Mouse (Mus musculus): ENCODE measurements around the gene Pias4.

DNA sequence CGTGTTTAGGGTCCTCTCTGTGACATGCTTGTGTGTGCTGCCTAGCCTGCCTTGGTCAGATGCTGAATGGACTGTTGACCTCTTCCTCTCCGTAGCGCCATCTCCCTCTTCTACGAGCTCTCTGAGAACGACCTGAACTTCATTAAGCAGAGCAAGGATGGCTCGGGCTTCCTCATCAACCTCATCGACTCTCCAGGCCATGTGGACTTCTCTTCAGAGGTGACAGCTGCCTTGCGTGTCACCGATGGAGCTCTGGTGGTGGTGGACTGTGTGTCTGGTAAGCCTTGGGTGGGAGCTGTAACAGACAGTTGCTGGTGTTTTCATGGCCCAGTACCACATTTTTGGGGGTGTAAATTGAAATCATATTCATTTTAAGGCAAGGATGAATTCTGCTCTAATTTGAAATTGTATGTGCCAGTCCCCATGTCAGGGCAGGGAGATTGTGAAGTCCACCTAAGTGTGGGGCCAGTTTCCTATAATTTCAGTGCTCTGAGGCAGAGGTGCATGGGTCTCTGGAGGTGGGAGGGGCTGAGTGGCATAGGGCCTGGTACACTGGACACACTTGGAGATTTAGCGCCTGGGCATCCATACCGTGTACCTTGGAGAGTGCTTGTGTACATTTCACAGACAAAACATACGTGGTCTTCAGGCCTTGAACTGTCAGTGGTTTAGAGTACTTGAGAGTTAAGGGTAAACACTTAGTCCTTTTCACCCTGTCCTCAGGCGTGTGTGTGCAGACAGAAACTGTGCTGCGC, 10.4 kb upstream of the Pias4 start:
- TF ChIP-seq CTCF (IDR thresholded peaks at IDR 0.05), result no peak
- no peak for TF ChIP-seq EP300 (IDR thresholded peaks at IDR 0.05)

All from lung, postnatal 0 days (tissue).